Mouse (Mus musculus): ENCODE results near the gene Ltbp2. TPM values are rescaled to one million over a fixed set of nuclear protein-coding genes. Genes with fewer than 3 reads are reported as not detected.

Gene Ltbp2
- polyA plus RNA-seq, 1 experiment from 2014 or later: 1.7 TPM

DNA sequence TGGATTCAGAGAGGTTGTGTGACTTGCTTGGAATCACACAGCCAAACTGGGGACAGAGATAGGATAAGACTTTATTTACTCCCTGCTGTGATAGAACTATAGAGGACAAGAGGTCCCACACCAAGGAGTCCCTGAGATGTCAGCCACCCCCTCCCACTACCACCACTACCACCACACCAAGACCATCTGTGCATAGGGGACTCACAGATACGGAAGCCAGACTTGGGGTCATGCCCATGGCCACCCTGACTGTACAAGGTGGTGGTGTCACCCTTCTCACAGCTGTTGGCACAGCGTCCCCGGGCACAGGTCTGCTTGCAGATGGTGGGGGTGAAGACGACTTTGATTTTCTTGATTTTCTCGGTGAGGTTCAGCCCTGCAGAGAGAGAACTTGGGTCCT is 45.9 kb downstream of the Ltbp2 start:
- Histone ChIP-seq H3K27ac (no peak overlapping the region), H3K4me1 (peaks cover 14% of the 10 kb centered on the region), H3K36me3 (no peaks in the 10 kb centered on the region), H3K4me3 (no peak overlapping the region), H3K9ac (no peak overlapping the region), H3K4me2 (no peak overlapping the region), H3K27me3 (no peaks in the 10 kb centered on the region), H3K9me3 (no peaks in the 10 kb centered on the region)
- WGBS: 91% methylated on average over 5 of the region's 5 CpGs
- ATAC-seq (ENCODE audit: insufficient number of reproducible peaks, insufficient read depth, low FRiP score, low TSS enrichment, low read depth): no peak

DNA sequence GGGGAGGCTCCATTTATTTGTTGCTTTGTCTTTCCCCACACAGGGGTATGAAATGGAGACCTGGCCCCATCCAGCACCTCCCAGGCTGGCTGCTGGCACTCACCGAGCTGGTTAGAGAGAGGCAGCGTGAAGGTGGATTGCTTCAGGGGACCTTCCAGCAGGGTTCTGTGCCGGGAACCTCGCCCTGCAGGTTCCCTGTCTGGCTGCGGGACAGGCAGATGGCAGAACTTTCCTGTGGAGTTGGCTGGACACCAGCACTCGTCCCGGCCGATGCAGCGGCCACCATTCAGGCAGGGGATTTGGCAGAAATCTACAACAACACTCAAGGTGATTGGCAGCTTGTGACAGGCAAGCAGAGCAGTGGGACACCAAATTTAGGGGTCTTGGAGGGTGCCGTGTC is 46.4 kb downstream of the Ltbp2 start:
- Histone ChIP-seq H3K9me3 (no peaks in the 10 kb centered on the region), H3K27me3 (no peaks in the 10 kb centered on the region), H3K27ac (no peak overlapping the region), H3K4me3 (no peak overlapping the region), H3K4me2 (no peak overlapping the region), H3K9ac (no peak overlapping the region), H3K4me1 (peaks cover 14% of the 10 kb centered on the region), H3K36me3 (no peaks in the 10 kb centered on the region)
- no peak for ATAC-seq (ENCODE audit: insufficient number of reproducible peaks, insufficient read depth, low FRiP score, low TSS enrichment, low read depth)
- 70% methylated on average over 10 of the region's 10 CpGs for WGBS

DNA sequence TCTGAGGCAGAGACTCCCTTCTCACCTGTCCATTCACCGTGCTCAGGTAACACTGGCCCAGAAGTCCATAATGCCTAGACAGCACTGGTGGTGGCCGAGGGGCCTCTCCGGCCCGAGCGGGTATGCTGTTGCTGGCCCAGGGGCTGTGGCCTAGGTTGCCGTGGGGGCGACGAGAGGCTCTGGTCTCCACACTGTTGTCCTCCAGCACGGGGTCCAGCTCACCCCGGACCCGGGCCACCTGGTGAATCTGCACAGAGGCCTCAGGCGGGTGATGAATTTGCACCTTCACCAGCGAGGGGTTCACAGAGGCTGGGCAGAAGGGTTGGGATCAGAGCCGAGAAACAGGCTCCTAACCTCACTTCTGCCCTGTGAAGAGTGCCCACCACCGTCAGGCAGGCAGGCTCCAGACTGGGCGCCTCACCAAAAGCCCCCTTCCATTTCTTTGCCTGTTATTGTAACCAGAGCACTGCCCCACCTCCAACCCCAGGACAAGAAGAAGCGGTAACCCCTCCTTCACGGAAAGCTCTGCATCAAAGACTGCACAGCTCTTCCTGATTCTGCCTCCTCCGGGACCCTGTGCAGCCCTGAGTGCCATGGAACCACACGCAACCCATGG is 47.1 kb downstream of the Ltbp2 start:
- Histone ChIP-seq H3K4me1 (peaks cover 20% of the 10 kb centered on the region), H3K27ac (no peak overlapping the region), H3K9me3 (no peaks in the 10 kb centered on the region), H3K4me2 (no peak overlapping the region), H3K4me3 (no peak overlapping the region), H3K27me3 (no peaks in the 10 kb centered on the region), H3K36me3 (no peaks in the 10 kb centered on the region), H3K9ac (no peak overlapping the region)
- WGBS: 75% methylated on average over 20 of the region's 20 CpGs
- no peak for ATAC-seq (ENCODE audit: insufficient number of reproducible peaks, insufficient read depth, low FRiP score, low TSS enrichment, low read depth)

DNA sequence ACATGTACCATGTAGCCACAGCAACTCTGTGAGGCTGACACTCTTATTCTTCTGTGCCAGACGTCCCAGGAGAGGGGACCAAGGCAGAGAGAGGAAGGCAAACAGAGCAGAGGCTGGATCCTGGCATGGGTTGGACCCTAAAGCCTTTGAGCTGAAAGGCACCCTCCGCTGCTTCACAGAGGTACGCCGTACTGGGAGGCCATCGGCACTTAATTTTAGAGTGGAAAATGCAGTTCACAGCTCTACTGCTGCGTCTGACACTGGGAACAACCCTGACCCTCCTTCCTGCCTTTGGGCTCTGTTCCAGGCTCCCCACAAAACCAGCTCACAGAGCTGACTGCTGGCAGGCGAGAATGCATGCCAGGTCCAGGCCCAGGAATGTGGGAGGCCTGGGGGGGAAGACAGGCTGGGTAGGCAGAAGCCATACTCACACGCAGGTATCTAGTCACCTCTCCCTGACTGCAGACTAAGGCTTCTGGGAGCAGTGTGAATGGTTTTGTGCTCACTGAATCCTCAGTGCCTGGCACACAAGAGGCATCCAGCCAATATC is 48.9 kb downstream of the Ltbp2 start:
- H3K9ac ChIP-seq: no peak overlapping the region
- ATAC-seq (ENCODE audit: insufficient number of reproducible peaks, insufficient read depth, low FRiP score, low TSS enrichment, low read depth): no peak
- H3K36me3 ChIP-seq: no peaks in the 10 kb centered on the region
- WGBS: 40% methylated on average over 8 of the region's 8 CpGs
- H3K27ac ChIP-seq: peak overlapping the region; percentile 39
- H3K9me3 ChIP-seq: no peaks in the 10 kb centered on the region
- H3K4me3 ChIP-seq: no peak overlapping the region
- H3K4me1 ChIP-seq: peaks cover 30% of the 10 kb centered on the region
- no peaks in the 10 kb centered on the region for H3K27me3 ChIP-seq
- H3K4me2 ChIP-seq: no peak overlapping the region

DNA sequence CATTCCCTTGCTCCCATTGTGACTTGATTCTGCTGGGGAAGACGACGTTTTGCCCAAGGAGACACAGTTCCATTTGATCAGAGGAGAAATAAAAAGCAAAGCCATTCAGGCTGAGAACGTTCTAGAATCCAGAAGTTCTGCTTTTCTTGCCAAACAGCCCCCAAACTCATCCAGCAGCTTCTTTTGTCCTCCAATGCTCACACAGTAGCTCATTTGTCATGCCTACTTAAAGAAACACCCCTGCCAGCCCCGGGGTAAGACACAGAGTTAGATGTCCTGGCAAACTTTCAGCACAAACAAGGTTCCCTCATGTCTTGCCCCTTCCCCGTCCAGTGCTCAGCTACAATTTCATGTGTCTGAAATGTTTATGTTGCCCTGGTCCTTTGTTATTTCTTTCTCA is 52.1 kb downstream of the Ltbp2 start:
- WGBS: 50% methylated on average over 5 of the region's 5 CpGs
- H3K36me3 ChIP-seq: no peaks in the 10 kb centered on the region
- no peak for ATAC-seq (ENCODE audit: insufficient number of reproducible peaks, insufficient read depth, low FRiP score, low TSS enrichment, low read depth)

DNA sequence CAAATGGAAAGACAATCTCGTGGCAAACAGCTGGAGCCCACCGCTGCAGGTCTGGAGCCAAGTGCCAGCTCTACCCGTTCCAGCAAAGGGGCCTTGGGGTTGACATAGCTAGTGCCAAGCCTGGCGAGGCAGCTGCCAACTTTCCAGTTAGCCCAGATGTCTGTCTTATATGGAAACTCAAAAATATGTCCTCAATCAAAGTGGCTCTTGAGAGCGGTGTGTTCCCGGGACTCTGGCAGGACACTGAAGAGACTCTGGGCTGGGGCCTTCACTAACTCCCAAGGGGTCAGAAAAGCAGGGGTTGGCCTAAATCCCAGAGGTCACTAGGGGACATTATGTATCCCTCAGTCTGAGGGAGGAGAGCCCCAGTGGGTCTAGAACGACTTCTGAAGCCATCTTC is 52.7 kb downstream of the Ltbp2 start:
- Histone ChIP-seq H3K27ac (peak overlapping the region; percentile 9; the same call in 1 of the 2 replicates), H3K9me3 (no peaks in the 10 kb centered on the region), H3K4me1 (peaks cover 23% of the 10 kb centered on the region), H3K4me3 (no peak overlapping the region), H3K4me2 (no peak overlapping the region), H3K9ac (no peak overlapping the region), H3K36me3 (no peaks in the 10 kb centered on the region), H3K27me3 (no peaks in the 10 kb centered on the region)
- 76% methylated on average over 7 of the region's 7 CpGs for WGBS
- ATAC-seq (ENCODE audit: insufficient number of reproducible peaks, insufficient read depth, low FRiP score, low TSS enrichment, low read depth): no peak

More for the DNA sequence above, 52.1 kb downstream of the Ltbp2 start:
- Histone ChIP-seq H3K4me2 (no peak overlapping the region), H3K27ac (peak overlapping the region; percentile 9), H3K9me3 (no peaks in the 10 kb centered on the region), H3K9ac (no peak overlapping the region), H3K4me1 (peaks cover 23% of the 10 kb centered on the region), H3K27me3 (no peaks in the 10 kb centered on the region), H3K4me3 (no peak overlapping the region)

DNA sequence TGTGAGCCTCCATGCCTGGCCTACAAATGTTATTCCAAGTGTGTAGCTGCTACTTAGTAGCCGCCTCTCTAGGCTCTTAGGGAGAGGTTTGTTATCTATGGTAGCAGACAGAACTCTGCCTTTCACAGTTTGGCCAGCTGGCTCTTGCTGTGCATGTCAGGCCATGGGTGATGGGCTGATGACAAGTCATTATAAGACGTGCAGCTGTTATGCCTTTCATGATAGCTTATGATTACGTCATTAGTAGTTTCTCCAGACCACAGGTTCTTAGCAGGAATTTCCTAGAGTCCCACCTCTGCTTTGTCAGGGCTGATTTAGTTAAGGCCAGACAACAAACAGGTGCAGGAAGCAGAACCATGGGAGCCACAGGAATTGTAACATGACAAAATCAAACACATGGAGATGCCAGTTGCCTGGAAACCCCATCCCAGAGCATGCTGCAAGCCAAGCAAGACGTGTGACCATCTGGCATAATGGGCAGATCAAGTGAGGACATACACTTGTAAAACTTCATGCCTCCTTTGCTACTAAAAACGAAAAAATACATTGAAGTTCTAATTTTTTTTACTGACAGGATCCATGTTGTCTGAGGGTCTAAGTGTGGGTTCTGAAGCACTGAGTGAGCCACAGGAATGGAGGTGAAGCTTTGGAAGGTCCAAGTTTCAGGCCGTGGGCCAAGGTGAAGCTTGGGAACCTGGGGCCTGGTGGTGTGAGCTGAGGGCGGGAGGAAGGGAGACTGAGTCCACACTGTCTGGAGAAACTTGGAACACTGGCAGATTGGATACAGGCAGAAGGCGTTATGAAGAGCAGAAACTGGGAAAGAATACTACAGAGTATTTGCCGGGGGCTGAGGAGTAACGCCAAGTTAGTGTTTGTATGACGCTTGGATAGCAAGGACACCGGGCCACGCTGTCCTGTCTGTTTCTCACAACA is 56.8 kb downstream of the Ltbp2 start:
- Histone ChIP-seq H3K27ac (no peak overlapping the region), H3K4me3 (no peak overlapping the region), H3K36me3 (no peaks in the 10 kb centered on the region), H3K4me1 (peaks cover 12% of the 10 kb centered on the region), H3K9ac (no peak overlapping the region), H3K27me3 (no peaks in the 10 kb centered on the region), H3K9me3 (no peaks in the 10 kb centered on the region), H3K4me2 (no peak overlapping the region)
- no peak for ATAC-seq (ENCODE audit: insufficient number of reproducible peaks, insufficient read depth, low FRiP score, low TSS enrichment, low read depth)
- 85% methylated on average over 13 of the region's 13 CpGs for WGBS

DNA sequence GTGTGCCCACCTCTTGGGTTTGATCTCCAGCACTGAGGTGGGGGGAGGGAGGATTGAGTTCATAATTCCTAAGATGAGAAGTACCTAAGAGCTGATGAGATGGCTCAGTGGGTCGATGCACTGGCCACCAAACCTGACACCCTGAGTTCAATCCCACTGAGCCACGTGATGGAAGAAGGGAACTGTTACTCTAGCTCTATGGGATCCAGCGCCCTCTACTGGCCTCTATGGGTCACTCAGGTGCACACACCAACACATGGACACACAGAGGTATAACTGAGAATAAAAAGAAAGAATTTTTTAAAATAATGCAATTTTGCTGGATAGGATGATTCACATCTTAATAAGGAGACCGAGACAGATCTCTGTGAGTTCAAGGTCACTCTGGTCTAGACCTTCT is 57.8 kb downstream of the Ltbp2 start:
- Histone ChIP-seq H3K9ac (no peak overlapping the region), H3K4me1 (peaks cover 4% of the 10 kb centered on the region; the same call in 1 of the 2 replicates), H3K4me3 (no peak overlapping the region), H3K9me3 (no peaks in the 10 kb centered on the region), H3K27ac (no peak overlapping the region), H3K27me3 (no peaks in the 10 kb centered on the region), H3K4me2 (no peak overlapping the region), H3K36me3 (no peaks in the 10 kb centered on the region)
- no peak for ATAC-seq (ENCODE audit: insufficient number of reproducible peaks, insufficient read depth, low FRiP score, low TSS enrichment, low read depth)
- WGBS: 64% methylated on average over 4 of the region's 4 CpGs

DNA sequence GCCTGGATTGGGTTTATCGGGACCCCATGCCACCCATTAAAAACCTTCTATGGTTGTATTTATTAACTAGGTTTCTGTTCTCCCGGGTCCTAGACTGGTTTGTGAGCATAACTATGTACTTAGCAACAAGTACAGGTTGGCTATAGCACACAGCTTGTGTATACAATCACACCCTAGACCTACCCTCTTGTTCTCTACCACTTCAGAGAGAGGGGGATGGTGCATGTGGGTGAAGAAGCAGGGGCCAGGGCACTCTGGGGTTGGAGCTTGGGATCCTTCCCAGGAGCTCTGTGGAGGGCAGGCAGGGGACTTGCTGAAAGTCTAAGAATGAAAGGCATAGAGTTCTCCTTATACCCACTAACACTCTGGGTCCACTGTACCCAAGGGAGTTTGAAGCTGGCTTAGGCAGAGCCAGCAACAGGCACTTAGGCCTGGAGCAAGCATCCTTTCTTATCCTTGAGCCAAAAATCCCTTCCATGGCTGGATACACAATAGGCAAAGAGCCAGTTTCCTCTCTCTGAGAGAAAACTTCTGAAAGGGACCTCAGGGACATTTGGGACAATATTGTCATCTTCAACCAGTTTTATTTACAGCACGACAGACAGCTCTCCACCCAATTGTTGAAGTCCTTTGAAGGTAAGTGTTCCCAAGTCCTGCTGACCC is 61.5 kb downstream of the Ltbp2 start:
- Histone ChIP-seq H3K4me2 (no peak overlapping the region), H3K4me1 (no peaks in the 10 kb centered on the region), H3K4me3 (no peak overlapping the region), H3K27ac (no peak overlapping the region), H3K36me3 (no peaks in the 10 kb centered on the region), H3K9me3 (no peaks in the 10 kb centered on the region), H3K27me3 (no peaks in the 10 kb centered on the region), H3K9ac (no peak overlapping the region)
- no peak for ATAC-seq (ENCODE audit: insufficient number of reproducible peaks, insufficient read depth, low FRiP score, low TSS enrichment, low read depth)
- WGBS: 79% methylated on average over 3 of the region's 3 CpGs

DNA sequence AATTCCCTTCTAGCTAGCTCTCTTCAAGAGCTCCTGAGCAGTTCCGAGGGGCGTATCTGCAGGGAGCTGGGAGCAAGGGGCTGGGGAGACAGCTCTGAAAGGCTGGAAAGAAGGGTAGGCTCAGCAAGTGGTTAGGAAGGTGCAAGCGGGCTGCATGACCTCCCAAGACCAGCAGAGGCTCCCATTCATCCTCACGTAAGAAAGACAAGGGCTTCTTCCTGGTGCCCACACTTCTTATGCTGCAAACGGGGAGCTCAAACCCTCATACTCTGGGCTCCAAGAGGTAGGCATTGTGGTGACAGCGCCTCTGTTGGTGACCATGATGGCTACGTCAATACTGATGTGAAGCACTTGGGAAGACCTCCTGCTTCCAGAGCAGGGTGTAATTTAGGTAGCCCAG is 62.6 kb downstream of the Ltbp2 start:
- Histone ChIP-seq H3K4me1 (no peaks in the 10 kb centered on the region), H3K4me2 (no peak overlapping the region), H3K27ac (no peak overlapping the region), H3K4me3 (no peak overlapping the region), H3K9ac (no peak overlapping the region), H3K27me3 (no peaks in the 10 kb centered on the region), H3K36me3 (no peaks in the 10 kb centered on the region), H3K9me3 (no peaks in the 10 kb centered on the region)
- no peak for ATAC-seq (ENCODE audit: insufficient number of reproducible peaks, insufficient read depth, low FRiP score, low TSS enrichment, low read depth)
- WGBS: 38% methylated on average over 7 of the region's 7 CpGs

DNA sequence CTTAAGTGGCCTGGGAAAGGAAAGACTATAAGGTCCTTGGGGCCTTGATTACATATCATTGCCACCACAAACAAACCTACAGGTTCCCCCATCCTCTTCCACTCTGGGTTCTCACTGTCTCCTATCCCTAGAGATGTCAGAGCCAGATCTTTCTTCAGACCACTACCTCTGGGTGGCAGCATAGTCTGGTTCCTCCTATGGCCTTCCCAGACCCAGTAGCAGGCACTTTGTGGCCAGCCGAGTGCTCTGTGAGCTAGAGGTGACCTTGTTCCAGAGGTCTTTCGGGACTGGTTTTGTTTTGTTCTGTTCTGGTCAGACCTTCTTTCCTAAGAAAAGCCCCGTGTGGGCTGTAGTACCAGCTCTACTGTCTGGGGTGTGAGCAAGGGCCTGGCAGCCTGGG is 64.3 kb downstream of the Ltbp2 start:
- no peak for ATAC-seq (ENCODE audit: insufficient number of reproducible peaks, insufficient read depth, low FRiP score, low TSS enrichment, low read depth)
- H3K9ac ChIP-seq: no peak overlapping the region
- no peak overlapping the region for H3K4me3 ChIP-seq
- no peaks in the 10 kb centered on the region for H3K36me3 ChIP-seq
- H3K9me3 ChIP-seq: no peaks in the 10 kb centered on the region
- H3K4me1 ChIP-seq: peaks cover 4% of the 10 kb centered on the region; the same call in 1 of the 2 replicates
- no peaks in the 10 kb centered on the region for H3K27me3 ChIP-seq
- H3K4me2 ChIP-seq: no peak overlapping the region
- 62% methylated on average over 3 of the region's 3 CpGs for WGBS
- no peak overlapping the region for H3K27ac ChIP-seq

Data from embryonic facial prominence, embryonic 13.5 days (tissue).